Mouse (Mus musculus) bone marrow macrophage, adult 2 months (primary cell): ENCODE results near the gene Gm3435.

ENCODE experiments used
- CTCF ChIP-seq: IDR thresholded peaks from 2 replicates; pipeline ENCODE4 v1.5.1; 2012; ENCODE audit warnings: low read depth, mild to moderate bottlenecking, low read length, moderate library complexity
- POLR2A ChIP-seq: IDR thresholded peaks from 2 replicates; pipeline ENCODE4 v1.6.1; 2012; ENCODE audit warnings: mild to moderate bottlenecking, low read depth, low read length, borderline replicate concordance

- no peak for TF ChIP-seq CTCF
- TF ChIP-seq POLR2A = no peak
Measured at GRCm38 (mm10) chr17:15066911-15067310, 56.9 kb downstream of the Gm3435 start.
